Mouse (Mus musculus) c-Kit-positive CD71-positive TER-119-negative erythroid progenitor cells, embryonic 14.5 days (primary cell): ENCODE measurements around the gene Theg.

ENCODE experiments used
- DNase-seq: peaks from one replicate; pipeline ENCODE4 v3.0.0-alpha.2; 2013; ENCODE audit warnings: low read depth

The Theg gene

DNA sequence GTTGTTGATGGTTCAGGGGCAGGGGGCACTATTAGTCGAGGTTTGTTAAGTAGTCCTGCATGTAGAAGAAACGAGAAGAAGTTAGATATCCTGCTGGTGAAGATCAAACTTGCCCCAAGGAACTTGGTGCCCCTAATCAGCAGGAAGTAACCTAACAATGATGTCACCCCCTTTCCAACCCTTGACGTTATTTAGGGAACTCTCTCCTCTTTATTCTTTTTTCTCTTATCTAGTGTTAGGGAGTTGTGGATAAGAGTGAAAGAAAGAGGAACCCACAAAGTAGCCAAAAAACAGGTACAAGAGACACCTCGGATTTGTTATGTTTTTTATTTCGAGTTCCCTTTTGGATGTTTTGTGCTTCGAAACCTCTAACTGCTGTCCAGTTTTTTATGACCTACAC is 7.0 kb upstream of the Theg start:
- DNase-seq: no peak

DNA sequence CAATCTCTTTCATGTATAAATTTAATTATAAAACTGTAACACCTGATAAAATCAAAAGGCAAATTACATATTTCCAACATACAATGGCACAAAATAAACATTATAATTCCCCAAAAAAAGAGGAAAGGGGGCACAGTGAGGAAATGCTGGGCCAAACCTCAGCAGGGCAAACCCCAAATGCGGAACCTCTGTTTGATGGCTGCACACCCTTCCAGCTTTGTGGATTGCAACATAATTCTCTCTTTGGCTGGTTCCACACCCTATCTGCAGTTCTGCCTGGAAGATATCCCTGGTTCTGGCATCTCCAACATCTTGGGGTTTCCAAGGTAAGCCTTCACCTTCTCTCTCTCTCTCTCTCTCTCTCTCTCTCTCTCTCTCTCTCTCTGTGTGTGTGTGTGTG is 3.6 kb upstream of the Theg start:
- no peak for DNase-seq

DNA sequence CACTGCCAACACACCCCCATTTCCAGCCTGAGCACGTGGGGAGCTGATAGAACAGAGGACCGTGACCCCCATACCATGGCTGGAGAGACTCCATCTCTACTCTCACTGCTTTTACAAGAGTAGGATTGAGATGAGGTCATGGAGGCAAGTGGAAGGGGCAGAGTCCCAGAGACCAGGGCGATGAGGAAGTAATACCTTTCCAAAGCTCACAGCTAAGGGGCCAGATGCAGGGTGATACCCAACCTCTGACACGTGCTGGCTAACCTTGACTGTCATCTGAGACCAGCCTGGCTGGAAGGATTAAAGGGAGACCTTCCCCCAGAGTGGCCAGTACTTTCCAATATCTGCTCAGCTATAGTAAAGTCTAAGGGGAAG is 608 bp upstream of the Theg start:
- no peak for DNase-seq

DNA sequence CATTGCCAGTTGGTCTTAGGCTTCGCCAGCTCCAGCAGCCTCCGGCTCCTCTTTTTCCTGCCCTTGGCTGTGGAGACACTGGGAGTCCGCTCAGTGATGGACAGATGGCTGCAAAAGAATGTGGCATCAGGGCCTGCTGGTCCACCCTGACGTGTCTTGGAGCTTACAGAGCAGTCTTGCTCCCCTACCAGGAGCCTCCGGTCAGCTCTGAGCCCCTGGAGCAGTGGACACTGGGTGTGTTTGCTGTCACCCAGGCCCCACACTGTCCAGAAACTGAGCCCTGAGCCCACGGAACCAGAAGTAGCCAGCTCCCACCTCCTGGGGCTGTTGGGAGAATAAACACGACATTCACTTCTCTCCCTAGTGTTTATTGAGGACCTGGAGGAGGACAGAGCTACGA is 888 bp downstream of the Theg start:
- no peak for DNase-seq

DNA sequence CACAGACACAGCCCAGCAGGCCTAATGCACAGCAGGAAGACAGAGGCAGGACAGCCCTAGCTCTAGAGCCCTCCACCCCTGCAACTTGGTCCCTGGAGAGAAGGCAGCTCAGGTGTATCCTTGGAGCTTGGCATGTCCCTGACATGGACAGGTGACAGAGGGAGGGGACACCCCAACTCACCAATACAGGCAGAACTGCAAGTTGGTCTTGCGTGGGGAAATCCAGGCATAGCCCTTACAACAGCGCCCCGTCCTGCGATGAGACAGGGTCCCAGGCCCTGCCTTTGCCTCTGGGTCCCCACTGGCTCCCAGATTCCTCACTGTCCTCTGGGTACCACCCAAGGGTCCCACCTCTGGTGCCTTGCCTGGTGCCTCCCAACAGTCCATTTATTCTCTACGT is 1.4 kb downstream of the Theg start:
- DNase-seq: no peak

DNA sequence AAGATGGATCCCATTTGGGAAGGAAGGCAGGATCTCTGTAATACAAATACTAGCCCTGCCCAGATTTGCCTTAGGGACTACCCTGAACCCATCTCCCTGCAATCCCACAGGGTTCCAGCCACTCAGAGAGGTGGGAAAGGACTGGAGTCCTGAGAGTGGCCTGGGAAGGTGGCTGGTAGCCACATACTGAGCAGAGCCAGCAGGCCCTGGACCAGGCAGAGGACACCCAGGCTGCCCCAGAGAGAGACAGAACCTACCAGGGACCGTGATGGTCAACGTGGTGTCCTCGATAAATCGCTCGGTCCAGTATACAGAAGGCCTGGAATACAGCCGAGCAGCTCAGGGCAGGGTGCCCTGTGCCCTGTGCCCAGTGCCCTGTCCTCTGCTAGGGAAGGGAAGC is 2.0 kb downstream of the Theg start:
- DNase-seq: no peak

DNA sequence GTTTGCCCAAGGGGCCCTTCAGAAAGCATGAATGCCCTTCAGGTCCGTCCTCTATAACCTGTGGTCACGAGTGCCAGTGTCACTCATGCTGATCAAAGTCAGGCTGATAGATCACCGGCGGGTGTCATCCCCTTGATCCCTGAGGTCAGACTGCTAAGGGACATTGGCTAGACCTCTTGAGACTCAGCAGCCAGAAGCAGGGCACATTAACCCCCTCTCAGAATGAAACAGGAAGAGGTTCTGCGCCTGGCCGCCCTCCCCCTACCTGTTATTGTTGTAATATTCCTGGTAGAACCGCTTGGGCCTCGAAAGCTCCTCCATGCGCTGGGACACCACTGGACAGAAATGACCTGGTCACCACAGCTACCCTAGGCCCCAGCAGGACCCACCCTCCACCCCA is 2.7 kb downstream of the Theg start:
- no peak for DNase-seq

DNA sequence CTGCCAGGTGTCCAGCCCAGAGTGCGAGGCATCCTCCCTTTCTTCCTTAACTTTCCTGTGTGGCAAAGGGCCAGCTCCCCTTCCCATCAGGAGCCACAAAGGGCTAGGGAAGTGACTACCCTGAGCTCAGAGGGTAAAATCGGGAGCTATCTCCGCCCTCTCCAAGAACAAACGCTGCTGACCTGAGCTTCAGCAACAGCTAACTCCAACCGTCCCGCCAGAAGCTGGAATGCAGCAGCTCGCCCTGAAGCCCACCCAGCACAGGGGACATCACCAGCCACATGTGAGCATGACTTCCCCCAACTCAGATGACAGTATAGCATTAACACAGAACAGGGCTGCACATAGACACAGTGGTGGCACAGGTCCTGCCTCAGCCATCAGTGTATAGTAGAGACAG is 3.1 kb downstream of the Theg start:
- DNase-seq: no peak

DNA sequence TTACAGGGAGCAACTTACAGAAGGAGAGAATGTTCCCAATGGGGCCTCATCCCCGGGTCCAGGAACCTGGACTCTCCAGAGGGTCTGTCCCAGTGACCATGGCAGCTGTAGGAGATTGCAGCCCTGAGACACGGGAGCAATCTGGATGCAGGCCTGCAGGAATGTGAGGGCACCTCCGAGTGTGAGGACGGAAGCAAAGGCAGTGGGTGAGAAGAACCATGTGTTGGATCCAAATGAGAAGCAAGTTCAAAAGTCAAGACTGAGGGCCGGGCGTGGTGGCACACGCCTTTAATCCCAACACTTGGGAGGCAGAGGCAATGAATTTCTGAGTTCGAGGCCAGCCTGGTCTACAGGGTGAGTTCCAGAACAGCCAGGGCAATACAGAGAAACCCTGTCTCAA is 5.6 kb downstream of the Theg start:
- DNase-seq: no peak

DNA sequence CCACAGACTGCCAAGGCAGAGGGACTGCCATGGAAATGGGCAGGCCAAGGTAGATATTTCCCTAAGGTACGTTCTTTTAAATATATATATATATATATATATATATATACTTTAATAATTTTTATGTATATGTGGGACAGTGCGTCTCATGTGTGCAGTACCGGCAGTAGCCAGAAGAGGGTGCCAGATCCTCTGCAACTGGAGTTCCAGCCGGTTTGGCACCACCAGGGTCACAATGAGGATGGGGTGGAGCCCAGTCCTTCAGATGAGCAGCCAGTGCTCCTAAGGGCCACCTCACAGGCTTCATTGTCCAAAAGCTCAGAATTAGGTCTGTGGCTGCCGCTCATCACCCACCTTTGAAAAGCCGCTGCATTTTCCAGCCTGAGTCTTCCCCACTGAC is 6.3 kb downstream of the Theg start:
- peak; percentile 46 for DNase-seq

DNA sequence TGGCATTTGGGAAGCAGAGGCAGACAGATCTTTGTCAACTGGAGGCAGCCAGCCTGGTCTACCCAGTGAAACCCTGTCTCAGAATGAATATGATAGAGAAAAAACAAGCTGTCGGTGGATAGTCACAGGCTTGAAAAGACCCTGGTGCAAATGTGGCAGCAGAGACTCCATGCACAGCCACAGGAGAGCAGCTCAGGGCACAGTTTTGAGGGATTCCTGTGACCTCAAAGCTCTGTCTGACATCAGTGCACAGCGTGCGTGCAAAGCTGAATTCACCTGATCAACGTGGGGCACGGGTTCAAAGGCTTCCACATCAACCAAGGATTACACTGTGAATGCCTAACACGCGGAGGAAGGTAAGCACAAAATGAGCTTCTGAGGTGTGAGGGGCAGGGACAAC is 6.8 kb downstream of the Theg start:
- no peak for DNase-seq

DNA sequence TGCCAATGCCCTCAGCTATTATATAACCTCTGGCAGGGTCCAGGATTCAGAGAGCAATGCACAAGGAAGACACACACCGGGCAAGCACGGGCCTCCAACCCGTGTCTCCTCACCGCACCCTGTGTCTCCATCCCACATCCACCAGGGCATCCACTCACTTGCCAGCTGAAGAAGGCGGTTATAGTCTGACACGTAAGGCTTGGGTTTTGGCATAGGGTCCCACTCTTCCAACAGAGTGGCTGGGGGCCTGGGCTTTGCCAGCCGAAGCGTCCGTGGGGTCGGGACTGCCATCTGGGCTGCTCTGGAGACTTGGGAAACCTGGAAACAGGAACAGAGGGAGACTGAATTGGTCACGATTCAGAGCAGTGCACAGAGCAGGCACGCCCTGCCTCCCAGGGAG is 7.3 kb downstream of the Theg start:
- DNase-seq: no peak

DNA sequence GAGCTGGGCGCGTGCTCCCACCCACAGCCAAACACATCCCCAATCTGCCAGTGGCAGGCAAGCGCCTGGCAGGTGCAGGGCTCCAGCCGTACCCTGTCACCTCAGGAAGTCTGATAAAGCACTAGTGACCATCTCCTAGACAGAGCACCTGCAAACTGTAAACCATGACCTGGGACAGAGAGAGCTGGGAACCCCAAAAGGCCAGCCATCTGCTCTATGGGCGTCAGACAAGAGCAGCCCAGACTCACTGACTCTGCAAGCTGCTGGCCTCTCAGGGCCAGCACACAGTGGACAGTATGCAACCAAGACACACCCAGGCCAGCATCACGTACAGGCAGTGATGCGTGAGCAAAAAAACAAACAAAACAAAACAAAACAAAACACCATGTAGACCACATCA is 8.2 kb downstream of the Theg start:
- no peak for DNase-seq

DNA sequence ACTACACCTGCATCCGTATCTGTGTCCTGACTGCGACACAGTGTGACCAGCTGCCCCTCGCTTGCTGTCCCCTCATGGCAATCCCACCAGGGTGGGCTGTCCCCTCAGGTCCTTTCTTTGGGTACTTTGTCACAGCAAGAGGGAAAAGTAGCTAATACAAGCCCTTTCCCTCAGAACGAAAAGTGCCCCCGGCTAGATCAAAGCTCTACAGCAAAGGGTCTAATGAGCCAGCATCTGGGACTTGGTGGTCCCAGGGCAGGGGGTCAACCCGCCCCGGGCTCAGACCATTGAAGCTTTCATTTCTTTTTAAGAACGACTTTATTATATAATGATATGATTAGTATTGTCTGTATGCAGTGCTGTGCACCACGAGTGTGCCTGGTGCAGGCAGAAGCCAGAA is 8.9 kb downstream of the Theg start:
- no peak for DNase-seq

DNA sequence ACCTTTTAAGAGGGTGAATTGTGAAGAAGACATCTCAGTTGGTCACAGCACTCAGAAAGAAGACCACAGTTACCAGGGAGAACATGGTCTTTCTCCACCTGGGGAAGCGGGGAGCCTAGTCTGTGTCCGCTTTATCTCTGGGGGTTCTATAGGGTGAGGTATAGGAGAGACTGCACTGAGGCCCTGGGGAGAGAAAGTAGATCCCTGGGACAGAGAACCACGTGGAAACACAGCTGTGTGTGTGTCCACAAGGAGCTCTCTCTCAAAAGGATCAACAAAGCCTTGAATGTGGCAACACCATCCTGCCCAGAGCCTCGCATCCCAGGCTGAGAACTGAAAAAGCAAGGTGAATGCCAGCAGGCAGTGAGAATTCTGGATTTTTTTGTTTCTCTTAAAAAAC is 9.8 kb downstream of the Theg start:
- DNase-seq: no peak

DNA sequence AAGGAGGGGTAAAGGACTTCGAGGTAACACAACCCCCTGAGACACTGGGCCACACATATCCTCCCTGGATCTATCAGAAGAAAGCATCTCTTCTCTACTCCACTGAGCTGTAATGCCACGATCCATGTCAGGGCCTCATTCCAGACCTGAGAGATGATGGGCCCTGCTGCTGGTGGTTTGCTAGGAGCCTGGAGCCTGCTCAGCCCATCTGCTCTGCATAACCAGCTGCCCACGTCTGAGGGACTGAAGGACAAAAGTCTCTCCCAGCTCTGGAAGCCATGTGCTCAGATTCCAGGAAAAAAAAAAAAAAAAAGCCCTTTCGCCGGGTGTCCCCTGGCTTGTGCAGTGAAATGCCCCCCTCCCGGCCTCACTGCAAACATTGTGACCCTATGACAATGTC is 11.4 kb downstream of the Theg start:
- no peak for DNase-seq

DNA sequence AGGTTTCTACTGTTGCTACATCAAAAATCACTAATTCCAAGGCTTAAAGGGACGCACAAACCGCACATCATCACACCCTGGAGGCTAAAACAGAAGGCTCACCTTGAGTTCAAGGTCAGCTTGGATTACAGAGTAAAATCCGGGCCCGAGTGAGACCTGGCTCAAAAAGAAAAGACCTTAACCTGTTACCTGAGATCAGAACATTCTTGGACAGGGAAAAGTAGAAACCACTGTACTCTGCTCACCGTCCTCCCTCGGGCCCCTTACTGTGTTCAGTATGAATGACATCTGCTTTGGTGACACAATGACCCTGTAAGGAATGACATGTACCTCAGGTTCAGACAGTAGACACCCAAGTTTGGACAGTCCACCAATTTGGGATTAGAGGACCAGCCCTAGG is 12.3 kb downstream of the Theg start:
- DNase-seq: no peak

DNA sequence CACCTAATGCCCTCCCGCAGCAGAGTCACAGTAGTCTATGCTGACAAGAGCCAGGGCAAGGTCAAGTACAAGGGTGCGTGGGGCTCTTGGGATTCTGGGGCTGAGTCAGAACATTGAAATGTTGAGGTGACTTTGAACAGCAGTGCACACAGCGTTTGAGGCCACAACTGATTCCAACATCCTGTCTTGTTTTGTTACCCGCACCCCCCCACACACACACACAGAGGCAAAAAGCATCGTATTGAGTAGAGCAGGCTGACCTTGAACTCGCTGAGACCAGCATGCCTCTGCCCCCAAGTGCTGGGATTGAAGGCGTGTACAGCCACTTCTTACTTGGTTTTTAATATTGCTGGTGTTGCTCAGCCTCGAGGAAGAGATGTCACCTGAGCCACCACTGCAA is 12.8 kb downstream of the Theg start:
- DNase-seq: no peak

DNA sequence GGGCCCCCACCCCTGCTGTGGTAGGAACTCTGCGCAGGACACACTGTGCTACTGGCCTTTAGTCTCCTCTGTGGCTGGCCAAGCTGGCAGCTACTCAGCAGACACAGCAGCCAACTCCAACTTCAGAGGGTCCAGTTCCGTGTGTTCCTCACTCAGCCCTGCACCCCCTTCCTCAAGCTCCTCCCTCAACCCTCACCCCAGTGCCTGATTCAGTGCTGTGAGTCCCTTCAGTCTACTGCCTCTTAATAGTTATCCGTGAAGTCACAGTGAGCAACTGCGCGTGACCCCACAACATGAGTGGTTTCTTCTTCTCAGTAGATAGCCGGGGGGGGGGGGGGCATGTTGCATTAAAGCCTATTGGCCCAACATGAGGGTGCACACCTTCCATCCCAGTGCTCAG is 13.5 kb downstream of the Theg start:
- no peak for DNase-seq

DNA sequence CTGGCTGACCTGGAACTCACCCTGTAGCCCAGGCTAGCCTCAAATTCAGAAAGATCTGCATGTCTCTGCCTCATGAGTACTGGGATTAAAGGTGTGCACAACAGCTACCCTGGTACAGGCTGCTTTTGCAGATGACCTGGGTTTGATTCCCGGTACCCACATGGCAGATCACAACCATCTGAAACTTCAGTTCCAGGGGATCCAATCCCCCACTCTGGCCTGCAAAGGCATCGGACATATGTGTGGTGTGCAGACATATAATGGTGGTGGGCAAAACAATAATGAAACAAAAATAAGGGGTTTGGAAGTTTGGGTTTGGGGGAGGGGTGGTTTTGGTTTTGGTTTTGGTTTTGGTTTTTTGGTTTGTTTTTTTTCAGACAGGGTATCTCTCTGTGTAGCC is 15.8 kb downstream of the Theg start:
- no peak for DNase-seq

DNA sequence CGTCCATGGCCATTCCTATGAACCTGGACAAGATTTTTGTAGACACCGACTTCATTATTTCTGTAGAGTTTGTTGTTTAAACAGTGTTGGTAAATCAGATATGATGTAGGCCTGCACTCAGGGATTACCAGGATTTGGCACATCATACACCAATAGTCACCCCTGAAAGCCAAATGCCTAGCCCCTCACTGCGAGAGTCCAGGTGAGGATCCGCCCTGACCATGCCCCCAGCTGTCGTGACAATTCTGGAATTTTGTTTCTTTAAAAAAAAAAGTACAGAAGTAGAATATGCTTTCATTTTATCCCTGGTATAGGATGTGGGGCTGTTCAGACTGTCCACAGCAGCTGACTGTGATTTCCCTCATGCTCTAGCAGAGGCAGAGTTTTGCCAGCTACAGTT is 17.2 kb downstream of the Theg start:
- no peak for DNase-seq

DNA sequence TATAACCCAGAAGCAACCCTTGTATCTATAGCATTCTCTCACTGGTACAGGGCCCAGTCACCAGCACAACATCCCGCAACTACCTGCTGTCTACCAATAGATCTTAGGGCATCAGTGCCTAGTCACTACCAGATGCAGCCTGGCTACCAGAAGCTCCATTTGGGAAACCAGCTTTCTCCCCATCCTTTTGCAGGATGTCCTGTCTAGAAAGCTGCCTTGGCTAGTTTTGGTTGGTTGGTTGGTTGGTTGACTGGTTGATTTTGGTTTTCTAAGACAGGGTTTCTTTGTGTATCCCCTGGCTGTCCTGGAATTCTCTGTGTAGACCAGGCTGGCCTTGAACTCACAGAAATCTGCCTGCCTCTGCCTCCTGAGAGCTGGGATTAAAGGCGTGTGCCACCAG is 27.4 kb downstream of the Theg start:
- DNase-seq: no peak

DNA sequence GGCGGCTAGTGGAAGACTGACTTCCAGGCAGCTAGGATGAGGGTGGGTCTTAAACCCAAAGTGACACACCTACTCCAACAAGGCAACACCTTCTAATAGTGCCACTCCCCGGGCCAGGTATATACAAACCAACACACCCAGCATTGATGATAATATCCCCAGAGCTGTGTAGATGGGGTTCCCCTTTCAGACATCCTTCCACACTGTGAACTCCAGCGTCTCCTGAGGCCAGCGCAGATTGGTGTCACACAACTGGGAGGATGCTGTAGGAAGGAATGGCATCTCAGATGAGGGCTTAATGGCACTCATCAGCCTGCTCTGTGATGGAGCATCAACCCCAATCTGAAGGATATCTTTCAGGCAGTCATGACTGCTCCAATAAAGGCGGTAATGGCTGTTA is 29.6 kb downstream of the Theg start:
- no peak for DNase-seq

DNA sequence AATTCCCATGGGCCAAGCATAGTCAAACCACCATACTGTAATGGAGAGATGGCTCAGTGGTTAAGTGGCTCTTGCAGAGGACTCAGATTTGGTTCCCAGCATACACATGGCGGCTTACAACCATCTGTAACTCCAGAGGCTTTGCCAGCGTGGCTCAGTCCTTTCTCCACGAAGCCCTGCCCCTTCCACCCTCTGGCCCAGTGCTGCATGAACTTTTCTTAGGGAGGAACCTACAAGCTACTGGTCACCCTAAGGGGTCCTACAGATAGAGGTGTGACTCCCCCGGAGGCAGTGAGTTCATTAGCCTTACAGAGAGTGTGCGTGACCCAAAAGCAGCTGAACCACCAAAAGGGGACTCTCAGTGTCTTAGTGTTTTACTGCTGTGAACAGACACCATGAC is 30.2 kb downstream of the Theg start:
- no peak for DNase-seq

DNA sequence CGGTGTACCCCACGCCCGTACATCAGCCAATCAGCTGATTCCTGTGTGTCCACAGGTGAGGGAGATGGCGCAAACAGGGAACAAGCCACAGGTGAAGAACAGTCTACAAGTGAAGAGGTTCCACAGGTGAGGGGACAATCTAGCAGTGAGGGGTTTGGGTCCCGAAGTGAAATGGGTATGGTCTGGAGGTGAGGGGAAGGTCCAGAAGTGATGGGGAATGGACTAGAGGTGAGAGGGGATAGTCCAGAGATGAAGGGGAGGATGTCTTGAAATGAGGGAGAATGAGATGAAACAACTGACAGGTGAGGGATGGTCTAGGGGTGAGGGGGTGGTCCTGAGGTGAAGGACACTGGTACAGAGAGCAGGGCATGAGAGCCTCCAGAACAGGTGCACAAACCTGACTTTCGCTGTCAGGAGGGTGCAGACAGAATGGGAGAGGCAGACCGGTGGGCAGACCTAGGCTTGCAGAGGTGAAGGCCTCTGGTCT is 31.9 kb downstream of the Theg start:
- no peak for DNase-seq
